Mouse (Mus musculus) heart, postnatal 4 days (tissue): Measurements from ENCODE around the gene Skida1. TPM values are rescaled to one million over a fixed set of nuclear protein-coding genes. Genes with fewer than 3 reads are reported as not detected.

Experiments used
- DNase-seq: peaks from one replicate; pipeline ENCODE4 v3.0.0; 2021
- total RNA-seq, 2 experiments: library from RNA; stranded (reverse); gene quantifications; 2 replicates each; pipeline ENCODE4 v1.2.3; 2021

Skida1 gene
- total RNA-seq, 2 experiments from 2014 or later: 6.3 to 7.2 TPM

DNA sequence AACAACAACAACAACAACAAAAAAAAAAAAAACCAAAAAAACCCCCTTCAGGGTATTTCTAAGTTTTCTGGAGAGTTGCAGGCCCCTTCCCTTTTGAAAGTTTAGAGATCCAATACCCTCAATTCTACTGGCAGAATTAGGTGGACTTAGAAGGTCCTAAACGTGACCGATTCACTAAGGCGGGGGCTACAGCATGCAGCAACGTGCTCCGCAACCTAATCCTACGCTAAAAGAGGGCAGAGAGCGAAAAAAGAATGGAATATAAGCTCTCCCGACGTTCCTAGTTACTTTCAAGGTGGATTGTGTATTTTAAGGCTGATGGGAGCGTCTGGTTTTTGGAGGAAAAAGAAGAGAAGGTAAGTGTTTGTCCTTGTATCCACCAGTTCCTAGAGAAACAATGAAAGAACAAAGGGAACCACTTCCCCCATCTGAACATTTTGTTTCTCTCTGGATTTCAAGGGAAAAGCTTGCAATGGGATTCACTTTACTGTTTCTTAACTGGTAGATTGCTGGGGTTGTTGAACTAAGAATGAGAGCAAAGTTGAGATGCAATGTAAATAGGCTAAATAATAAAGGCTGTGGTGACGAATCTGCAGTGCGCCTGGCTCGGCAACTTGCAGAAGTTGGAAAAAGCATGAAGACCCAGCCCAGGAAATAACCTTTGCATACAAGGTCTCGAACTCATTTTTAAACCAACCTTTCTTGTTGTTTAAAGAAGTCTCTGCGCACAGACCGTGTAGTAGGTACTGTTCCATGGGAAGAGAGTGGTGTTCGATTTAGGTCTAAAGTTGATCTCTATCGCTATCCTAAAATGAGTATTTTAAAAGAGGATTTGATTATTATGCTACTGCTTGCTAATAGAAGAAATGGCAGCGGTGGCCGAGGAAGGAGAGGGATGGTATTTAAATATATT, 6.4 kb upstream of the Skida1 start, which contains the start of gene Mllt10:
Gene Mllt10 (plus strand): TSS at position 222 of the 913 bp plus-strand sequence.
- no peak for DNase-seq

DNA sequence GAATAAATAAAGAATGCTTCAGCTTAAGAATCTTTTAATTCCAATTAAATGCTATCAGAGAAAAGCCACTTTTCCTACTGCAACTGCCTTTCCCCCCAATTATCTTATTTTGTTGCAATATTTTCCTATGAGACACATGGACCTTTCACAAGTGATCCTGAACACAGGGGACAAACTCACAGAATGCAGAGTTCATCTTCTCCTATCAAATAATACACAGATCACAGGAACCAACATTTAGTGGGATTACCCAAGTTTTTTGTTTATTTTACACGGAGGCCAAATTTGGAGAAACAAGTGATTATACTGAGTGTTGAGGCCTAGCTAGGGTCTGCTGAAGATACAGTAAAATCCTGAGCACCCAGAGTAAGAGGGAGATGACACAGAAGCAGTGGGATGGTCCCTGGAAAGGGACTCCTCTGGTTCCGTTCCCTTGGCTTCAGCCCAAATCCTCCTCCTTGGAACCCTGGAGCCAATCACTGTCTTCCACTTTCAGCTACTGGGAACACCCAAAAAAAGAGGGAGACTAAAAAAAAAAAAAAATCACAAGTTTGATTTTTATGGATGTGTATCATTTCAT, 5.2 kb upstream of the Skida1 start:
- peak; percentile 82 for DNase-seq

DNA sequence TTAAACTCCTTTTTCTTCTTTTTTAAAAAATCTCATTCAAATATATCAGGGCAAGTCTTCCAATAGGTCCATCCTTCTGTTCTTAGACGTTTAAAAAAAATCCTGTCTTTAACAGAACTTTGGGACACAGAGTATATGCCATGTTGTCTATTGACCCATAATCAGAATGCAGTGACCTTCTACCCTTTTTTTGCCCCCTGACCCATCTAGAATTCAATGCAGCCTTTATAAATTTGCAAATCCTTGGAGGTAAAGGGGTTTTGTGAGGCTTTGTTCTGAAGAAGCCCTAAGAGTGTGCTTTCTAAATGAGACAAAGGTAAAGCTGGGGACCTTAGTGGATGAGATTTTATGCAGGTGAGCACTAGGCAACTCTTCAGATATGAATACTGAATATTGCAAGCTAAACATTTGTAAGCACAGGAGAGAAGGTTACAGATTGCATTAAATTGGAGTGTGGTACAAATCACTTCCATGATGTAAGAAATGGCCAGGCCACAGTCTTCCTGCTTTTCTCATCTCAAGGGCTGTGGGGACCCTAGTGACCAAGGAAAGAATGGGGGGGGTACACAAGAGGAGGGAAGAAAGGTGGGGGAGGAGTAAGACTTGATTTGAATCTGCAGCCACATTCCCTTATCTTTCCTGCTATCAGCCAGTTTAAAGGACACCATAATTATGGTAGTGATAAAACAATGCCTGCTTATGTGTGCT, 4.5 kb upstream of the Skida1 start:
- DNase-seq: no peak

DNA sequence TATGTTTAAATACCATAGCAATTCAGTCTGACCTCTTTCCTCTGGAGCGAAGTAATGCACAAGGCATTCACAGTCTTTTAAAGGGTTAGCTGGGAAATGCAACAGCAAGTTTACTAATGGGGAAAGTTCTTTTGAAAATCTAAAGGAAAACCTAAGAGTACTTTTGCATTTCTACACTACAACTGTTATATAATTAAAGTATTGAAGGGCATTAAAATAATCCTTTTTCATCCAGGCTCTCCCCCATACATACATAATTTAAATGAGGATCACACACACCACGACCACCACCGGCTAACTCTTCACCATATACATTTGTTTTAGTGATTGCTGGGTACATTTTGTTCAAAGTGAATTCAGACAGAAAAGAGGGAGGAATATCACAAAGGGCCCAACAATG, 3.7 kb upstream of the Skida1 start:
- DNase-seq: no peak

DNA sequence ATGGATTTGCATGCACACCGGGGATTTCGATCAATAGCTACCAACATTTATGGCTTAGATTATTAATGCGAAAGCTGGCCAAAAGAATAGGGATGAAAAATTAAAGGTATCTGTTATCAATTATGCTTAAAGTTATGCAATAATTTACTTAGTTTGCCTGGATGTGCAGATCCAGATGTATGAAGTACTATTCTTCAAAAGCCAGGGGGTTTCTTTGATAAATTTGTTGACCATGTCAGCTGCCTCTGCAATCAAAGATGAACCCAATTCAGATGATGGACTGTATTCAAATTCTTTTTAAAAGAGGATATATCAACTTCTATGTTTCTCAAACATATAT, 3.0 kb upstream of the Skida1 start:
- DNase-seq: no peak

DNA sequence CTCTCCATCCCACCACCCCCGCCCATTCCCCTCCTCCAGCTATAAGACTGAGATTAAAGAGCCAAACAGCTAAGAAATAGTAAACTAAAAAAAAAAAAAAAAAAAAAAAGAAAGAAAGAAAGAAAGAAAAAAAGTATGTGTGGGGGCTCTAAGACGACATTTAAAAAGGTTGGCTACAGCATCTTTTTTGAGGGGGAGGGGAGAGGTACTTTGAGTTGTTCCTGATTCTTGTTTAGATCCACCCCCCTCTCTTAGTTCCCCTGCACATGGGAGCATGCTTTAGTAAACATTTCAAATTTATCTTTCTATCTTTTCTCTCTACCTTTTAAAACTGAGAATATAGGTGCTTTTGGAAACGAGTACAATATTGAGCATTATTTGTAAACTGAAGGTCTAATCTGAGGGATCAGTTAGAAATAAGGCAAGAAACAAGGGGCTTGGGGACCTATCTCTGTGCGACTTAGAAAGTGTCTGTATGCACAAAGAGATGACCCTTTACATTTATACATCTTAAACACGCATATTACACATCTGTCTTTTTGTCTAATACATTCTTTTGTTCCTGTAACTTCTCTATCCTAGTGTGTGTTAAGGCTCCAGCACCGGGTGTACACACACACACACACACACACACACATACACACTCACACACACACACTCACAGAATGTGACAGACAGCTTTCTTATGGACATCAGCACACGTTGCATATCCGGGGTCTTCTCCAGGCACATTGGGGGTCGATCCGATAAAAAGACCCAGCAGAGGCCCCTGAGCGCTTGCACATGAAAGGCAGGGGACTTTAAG, 2.4 kb upstream of the Skida1 start:
- DNase-seq: no peak

DNA sequence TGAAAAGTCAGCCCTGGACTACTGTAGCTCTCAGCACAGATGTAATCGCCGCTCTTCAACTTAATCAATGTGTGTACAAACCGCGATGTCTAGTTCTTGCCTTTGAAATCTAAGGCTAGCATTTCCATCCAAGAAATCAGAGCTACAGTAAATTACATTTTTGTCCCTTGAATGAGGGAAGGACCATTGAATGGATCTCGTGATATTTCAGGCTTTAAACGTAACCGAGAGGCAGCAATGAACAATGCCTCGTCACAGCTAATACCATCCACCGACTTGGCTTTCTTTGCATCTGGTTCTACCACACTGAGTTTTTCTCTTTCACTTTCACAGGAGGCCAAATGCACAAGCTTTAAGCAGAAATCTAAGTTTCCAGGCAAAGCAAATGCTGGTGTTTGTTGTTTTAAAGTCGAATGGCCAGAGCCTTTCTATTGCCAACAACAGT, 1.7 kb upstream of the Skida1 start:
- DNase-seq: no peak

DNA sequence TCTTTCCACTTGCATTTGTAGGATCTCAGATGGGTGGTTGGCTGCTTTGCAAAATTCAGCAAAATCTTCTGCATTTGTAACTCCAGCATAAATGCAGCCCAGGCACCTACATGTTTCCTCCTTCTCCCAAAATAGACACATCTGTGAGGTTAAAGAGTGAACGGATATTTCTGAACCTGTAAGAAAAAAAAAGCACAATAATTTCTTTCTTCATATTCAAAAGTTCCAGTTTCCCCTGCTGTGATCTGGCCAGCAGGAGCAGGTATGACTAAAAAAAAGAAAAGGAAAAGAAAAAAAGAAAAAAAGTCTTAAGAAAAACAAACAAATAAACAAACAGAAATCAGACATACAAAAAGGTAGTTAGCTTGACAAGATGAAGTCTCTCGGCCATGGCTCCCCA, 1.2 kb upstream of the Skida1 start:
- no peak for DNase-seq

DNA sequence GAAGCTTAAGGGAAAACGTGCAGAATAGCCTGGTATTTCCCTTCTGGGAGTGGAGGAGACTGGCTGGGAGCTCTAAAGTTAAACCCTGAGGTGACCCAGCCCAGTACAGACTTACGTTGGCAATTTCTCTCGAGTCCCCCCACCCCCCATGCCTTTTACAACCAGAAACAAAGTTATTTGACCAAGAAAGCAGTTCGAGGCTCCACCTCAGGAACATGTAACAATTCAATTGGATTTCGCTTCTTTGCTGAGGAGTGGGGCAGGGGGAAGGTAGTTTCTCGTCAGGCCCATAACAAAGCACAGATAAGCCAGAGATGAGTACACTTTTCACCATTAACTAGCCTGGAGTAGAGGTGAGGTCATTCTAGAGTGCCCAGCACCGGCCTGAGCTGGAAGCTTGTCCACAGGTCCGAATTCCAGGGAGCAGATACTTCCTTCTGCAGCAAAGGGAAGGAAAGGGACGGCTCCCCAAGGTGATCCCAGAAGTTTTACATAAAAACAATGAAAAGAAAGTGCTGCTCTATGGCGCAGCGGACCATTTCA, 499 bp upstream of the Skida1 start:
- DNase-seq: no peak

DNA sequence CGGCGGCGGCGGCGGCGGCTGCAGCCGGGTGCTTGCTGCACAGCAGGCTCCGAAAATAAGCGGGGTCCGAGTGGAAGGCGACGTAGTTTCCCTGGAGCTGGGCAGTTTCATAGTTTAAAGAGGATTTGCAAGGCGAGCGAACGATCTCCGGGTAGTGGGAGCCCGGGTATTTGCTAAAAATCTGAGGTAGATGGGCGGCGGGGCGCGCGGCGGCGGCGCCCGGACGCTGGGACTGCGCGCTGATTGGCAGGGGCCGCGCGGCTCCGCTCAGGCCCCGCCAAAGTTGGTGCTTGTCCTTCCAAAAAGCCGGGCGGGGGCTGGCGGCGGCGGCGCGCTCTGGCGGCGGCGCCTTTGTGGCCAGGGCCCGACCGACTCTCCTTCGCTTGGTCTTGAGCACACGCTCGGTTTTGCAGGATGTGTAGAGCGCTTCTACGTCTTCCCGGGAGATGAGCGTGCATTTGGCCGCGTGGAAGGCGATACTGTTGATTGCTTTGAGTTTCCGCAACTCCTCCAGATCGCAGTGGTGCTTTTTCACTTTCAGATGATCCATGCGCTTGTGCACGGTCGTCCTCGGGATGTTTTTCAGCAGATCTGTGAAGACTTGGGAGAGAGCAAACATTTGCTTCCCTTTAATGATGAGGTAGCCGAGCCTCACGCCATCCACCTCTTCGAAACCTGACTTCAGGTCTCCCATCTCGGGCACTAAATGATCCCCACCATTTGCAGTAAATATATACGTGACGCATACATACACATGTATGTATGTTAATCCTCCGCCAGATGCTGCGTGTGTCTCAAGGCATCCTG, 1.0 kb downstream of the Skida1 start:
- DNase-seq: peak; percentile 82

DNA sequence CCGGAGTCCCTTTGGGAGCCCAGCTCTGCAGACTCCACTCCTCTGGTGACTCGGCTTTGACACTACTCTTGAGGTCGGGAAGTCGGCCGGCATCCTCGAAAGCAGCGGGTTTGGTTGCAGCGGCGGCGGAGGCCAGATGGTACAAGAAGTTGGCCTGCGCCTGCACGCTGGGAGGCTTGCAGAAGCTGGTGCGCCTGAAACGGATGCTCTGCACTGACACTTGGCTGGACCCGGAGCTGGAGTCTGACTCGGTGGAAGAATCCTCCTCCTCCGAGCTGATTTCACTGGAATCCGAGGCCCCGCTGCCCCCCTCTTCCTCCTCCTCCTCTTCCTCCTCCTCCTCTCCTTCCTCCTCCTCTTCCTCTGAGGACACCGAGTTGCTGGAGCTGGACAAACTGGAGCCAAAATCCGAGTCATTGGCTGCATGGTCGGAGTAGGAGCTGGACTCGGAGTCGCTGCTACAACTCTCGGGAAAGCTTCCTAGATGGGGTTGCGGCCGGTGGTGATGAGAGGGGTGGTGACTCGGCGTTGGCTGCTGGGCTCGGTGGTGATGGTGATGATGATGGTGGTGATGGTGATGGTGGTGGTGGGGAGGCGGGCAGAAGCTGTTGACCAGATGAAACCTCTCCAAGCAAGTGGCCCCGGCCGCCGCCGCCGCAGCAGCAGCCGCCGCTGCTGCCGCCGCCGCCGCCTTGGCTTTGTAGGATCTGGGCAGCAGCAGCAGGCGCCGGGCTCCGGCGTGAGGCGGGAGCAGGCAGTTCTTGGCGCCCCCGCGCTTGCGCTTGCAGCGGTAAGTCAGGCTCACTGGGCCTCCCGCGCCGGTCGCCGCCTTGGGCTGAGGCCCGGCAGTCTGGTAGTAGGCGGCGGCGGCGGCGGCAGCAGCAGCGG, 1.8 kb downstream of the Skida1 start:
- DNase-seq: peak; percentile 73

DNA sequence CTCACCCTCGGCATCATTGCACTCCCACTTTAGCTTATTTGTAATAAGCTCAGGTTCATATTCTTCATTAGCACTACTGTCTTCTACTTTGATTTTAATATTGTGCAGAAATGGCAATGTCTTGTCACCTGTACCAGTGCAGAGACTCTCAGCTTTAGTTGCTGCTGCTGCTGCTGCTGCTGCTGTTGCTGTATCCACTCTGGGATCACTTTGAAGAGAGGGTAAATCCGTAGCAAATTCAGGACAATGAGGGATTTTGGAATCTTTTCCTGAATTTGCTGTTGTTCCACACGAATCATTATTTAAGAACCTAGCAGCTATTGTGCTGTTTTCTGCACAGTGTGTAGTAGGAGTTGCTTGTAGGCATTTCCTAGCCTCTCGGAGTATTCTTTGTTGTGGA, 2.7 kb downstream of the Skida1 start:
- DNase-seq: no peak

DNA sequence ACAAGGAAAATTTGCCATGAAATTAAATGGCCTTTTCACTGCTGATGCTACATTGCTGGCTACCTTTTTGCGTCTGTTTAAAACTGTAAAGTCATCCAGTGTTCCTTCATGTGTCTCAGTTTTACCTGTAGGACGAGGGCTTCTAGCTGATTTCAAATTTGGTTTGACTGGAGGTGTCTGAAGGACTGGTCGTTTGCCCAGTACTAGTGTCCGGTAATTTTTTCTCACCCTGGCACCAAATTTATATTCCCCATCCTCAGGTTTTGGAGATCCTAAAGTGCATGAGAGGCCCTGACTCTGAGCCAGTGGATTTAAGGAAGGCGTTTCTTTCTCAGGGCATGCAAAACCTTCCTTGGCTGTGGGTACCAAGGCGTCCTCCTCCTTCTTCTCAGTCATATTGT, 3.1 kb downstream of the Skida1 start:
- DNase-seq: no peak

DNA sequence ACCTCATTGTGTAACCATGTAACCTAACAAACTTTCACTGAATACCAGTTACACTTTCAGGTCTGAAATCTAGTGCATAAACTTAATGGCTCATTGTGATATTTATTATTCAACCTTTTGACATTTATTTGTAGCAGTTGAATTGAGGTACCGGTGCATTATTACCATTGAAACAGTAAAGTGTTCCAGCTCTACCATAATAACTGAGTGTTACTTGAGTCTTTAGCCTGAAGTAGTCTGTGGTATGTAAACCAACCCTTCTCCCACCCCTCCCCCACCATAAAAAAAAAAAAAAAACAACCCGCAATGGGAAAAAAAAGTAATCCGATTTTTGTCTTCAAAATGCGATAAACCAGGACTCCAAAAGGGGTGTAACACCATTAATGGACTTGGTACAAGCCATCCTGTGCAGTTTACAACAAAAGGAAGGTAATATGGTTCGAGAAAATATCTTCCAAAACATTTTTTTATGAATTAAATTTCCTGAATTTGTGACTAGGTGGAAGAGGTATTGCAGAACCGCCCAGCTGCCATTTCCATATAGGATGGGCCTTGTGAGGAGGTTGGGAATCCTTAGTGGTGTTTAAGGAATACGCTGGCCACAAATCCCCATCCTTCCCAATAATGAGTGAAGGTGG, 3.6 kb downstream of the Skida1 start:
- no peak for DNase-seq

DNA sequence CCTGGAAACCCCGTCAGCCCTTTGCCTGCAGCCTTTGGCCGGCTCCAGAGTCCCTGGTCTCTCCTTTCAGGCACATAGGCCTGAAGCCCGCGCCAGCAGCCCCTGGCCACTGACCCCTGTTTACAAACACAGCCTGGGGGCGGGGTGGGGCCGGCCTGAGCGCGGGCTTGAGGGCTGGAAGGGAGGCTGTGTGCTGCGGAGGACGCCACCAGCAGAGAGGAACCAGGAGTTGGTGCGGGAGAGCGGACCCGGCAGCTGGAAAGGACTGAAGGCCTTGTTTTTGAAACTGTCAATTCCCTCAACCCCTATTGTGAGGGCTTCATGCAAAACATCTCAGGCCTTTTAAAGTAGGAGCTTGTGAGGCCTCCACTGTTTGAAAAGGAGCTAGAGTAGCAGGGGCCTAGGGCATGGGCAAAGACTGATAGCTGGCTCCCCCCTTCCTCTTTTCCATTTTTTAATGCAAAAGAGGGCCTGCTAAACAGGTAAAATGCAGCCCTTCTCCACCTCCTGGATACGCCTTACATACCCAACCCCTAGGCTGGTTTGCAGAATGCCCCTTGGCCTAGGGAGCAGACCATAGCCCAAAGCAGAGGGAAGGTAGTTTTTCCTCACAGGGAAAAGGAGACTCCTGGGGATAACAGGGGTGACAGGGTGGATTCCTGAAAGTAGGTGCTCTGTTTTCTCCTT, 7.5 kb downstream of the Skida1 start:
- no peak for DNase-seq

DNA sequence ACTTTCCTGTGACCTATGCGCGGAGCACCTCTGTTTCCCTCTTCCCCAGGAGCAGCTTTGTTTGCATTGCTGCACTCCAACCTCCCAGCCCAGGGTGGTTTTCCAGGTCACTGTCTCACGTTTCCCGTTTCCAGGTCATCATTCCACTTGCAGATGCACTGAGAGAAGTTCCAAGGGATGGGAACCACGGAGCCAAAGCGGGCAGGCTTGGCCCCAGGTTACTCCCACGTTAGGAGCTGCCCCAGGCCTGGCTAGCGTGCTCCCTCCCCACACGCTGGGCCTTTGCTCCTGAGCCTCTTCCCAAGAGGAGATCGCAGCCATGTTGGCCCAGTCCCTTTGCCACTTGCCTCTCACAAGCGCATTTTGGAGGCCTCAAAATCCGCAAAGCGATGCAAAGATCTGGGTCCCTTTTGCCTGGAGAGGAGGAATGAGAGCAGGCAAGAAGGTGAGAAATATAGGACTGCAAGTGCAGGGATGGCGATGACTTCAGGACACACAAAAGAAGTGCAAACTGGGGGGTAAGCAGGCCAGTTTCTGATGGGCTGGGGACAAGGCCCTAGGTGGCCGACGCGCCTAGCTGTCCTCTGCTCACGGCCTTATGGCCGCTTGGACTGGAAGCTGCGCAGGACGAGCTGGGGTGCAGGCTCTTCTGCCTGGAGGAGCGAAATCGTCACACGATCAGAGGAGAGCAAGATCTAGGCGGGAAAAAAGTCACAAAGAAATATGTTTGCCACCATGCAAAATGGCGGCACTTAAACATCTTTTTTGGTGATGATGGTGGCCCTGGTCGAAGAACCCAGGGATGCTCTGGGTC, 8.3 kb downstream of the Skida1 start:
- DNase-seq: peak; percentile 7

DNA sequence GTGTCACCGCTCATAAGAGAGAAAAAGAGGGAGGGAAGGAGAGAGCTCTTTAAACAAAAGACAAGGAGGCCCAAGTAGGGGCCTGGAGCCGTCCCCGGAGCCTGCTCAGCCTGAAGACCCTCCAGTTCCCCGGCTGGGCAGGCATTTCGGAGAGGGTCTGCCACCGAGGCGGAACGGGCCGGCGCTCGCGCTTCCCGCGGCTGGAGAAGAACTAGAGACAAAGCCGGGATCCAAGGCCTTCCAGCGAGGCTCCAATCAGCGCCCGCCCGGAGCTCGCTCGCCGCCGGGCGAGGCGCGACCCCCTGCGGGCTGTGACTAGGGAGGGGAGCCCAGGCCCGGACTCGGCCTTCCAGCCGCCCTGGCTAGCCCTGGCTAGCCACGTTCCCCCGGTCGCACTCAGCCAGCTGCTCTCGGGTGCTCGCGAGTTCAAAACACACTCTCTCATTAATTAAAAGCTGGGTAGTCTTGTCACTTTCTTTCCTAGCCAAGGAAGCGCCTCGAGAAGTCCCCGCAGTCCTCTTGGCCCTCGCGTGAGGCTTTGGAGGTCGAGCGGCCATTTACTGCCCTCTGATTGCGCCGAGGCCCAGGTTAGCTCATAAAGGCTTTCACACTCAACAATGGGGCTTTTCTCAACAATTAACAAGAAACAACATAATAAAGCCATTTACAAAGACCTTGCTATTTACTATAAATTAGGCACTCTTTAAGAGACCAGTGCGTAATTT, 9.1 kb downstream of the Skida1 start:
- peak; percentile 47 for DNase-seq
